Mouse (Mus musculus) stomach, postnatal 0 days (tissue): ENCODE results near the gene Ube2r2.

Source experiments
- CTCF ChIP-seq: IDR thresholded peaks from 2 replicates; pipeline ENCODE4 v1.5.1; 2016; ENCODE audit warnings: antibody characterized with exemption, low read depth, mild to moderate bottlenecking, moderate library complexity
- EP300 ChIP-seq: optimal IDR thresholded peaks from 2 replicates; pipeline ENCODE3; 2016; ENCODE audit warnings: antibody characterized with exemption

DNA sequence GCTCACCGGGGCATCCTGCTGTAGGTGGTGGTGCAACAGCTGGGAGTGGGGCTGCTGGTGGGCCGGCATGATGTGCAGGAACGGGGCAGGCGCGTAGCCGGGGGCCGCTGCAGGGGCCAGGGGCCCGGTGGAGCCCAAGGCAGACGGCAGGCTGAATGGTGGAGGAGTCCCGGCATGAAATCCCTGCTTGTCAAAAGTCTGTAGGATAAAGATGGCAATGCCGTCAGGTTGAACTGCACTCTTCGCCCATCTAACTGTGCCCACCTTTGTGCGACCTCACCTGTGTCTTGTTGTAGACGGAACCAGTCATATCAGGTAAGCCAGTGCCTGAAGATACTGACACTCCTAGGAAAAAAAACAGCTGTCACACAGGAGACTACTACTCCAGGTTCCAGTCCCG, 59.8 kb downstream of the Ube2r2 start:
- TF ChIP-seq CTCF (no peak), EP300 (no peak)
